Mouse (Mus musculus) ES-E14 (cell line): ENCODE measurements around the gene Gm9495.
"Not testable (repeated sequence)": the region's sequence is repeated elsewhere in the genome, so short reads cannot be mapped to it uniquely, and the experiment has no call there.

Experiments used
- CHD2 ChIP-seq: IDR thresholded peaks from 2 replicates; pipeline ENCODE4 v1.6.1; 2014; ENCODE audit warnings: mild to moderate bottlenecking, low read depth, low read length, inconsistent platforms
- HCFC1 ChIP-seq: IDR thresholded peaks from 2 replicates; pipeline ENCODE4 v1.6.1; 2012; ENCODE audit warnings: low read length, inconsistent platforms, borderline replicate concordance; ENCODE audit not compliant: insufficient read depth
- MAFK ChIP-seq: IDR thresholded peaks from 2 replicates; pipeline ENCODE4 v1.6.1; 2014; ENCODE audit warnings: mild to moderate bottlenecking, low read depth, low read length, inconsistent platforms; ENCODE audit not compliant: insufficient read depth
- ZNF384 ChIP-seq: IDR thresholded peaks from 2 replicates; pipeline ENCODE4 v1.6.1; 2012; ENCODE audit warnings: low read depth, low read length, inconsistent platforms

GRCm38 (mm10) chr8:69453465-69453864, at the start of gene Gm9495:
- TF ChIP-seq CHD2, HCFC1, ZNF384, MAFK: not testable (repeated sequence)
